Comparison of ENCODE assay signal across 9 mouse cellular contexts in the genomic region with DNA sequence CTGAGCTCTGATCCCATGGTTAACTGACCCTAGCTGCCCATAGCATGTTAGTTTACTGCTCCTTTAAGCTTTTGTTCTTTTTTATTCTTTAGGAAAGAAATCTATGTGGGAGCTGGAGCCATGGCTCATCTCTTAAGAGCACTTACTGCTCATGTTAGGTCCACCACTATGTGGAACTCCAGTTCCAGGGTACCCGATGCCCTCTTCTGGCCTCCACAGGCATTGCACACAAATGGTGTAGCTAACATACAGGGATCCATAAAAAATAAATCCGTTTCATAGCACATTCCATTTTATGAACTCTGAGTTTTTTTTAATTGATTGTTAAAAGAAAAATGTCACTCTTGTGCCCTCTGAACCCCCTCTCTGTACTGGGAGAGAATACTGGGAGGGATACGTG. TPM values are rescaled to one million over a fixed set of nuclear protein-coding genes. Genes with fewer than 3 reads are reported as not detected.
A peak's percentile ranks its signal among the peaks of the same experiment; 100 is the strongest.
DNase-seq lines count a peak whose midpoint lies in the region; ATAC-seq lines count a peak whose summit lies in the region.
"Had no signal": no experiment of that assay in that cellular context is flagged by ENCODE, and none has a peak within 500 bp of the region (broad histone marks: within the 10 kb centered on the region; RNA-seq: fewer than 3 reads in every experiment).

No protein-coding gene starts in this region.

- H3K4me1 ChIP-seq in forebrain, embryonic 11.5 days (replicated peaks; ENCODE audit: control insufficient read depth, insufficient read depth, low read length) = no peaks in the 10 kb centered on the region

- intact Hi-C loops in heart, postnatal 25 days (cut with DNase I) = loop anchor here (10.0 kb wide), 1 partner anchor 305 kb away; no protein-coding TSS in a partner anchor

- H3K4me3 ChIP-seq in forebrain, embryonic 11.5 days (ENCODE audit: low read depth, low read length) = no peak overlapping the region
- H3K4me3 ChIP-seq: neural tube, embryonic 13.5 days had no signal

- H3K36me3 ChIP-seq in forebrain, embryonic 11.5 days (ENCODE audit: control insufficient read depth, insufficient read depth, low read length) = no peaks in the 10 kb centered on the region
- H3K36me3 ChIP-seq: neural tube, embryonic 13.5 days had no signal

- H3K4me2 ChIP-seq in forebrain, embryonic 11.5 days (ENCODE audit: low read depth, low read length, severe bottlenecking) = no peak overlapping the region
- H3K4me2 ChIP-seq: neural tube, embryonic 13.5 days had no signal

- WGBS in forebrain, embryonic 11.5 days = 48% methylated on average over 3 of the region's 3 CpGs

- no peak overlapping the region for H3K27ac ChIP-seq in forebrain, embryonic 11.5 days (ENCODE audit: low read depth, low read length)
- H3K27ac ChIP-seq: neural tube, embryonic 13.5 days had no signal

- no peak for ATAC-seq in forebrain, embryonic 11.5 days (replicated peaks; ENCODE audit: low FRiP score)

- H3K27me3 ChIP-seq in forebrain, embryonic 11.5 days (ENCODE audit: control insufficient read depth, insufficient read depth, low read length) = no peaks in the 10 kb centered on the region

- DNase-seq in heart, postnatal 4 days = peak; percentile 63
- DNase-seq in heart, postnatal 25 days (ENCODE audit: low spot score) = no peak
- peak; percentile 33 to 69 for DNase-seq in spleen, postnatal 4 days (ENCODE audit: low spot score in 2 of 2)
- no peak for DNase-seq in spleen, postnatal 36 days (ENCODE audit: low spot score in 2 of 2)
- peak; percentile 36 for DNase-seq in forelimb bud, embryonic 11.5 days (ENCODE audit: low read depth, low spot score)
- DNase-seq in thymus, postnatal 0 days (ENCODE audit: low spot score) = peak; percentile 19
- DNase-seq in ovary, adult 18-20 months (ENCODE audit: low spot score) = no peak
- DNase-seq in forebrain, embryonic 11.5 days (ENCODE audit: low spot score) = no peak

- H3K9ac ChIP-seq in forebrain, embryonic 11.5 days (ENCODE audit: low read length) = no peak overlapping the region
- H3K9ac ChIP-seq: neural tube, embryonic 13.5 days had no signal

- H3K9me3 ChIP-seq in forebrain, embryonic 11.5 days (ENCODE audit: control insufficient read depth, low read length) = no peaks in the 10 kb centered on the region
- H3K9me3 ChIP-seq: neural tube, embryonic 13.5 days had no signal

RNA-seq across cellular contexts. Expression of a gene that starts 4.7 kb away (rescaled TPM):
- 10 to 100 TPM; 55.2 to 62.7 TPM for total RNA-seq in heart, postnatal 4 days (2021)
- 10 to 100 TPM; 68.1 to 79.0 TPM for total RNA-seq in heart, postnatal 25 days (2021)
- polyA plus RNA-seq in thymus, postnatal 0 days (2015; fragmentation: Nextera tagmentation; extraction: Ambion mirVana) = 13.7 and 17.7 TPM in 2 replicates
- 18.6 and 21.1 TPM in 2 replicates for polyA plus RNA-seq in forebrain, embryonic 11.5 days (2014; fragmentation: Nextera tagmentation; extraction: Ambion mirVana)

RNA-seq across cellular contexts. Expression of a gene that starts 24.3 kb away (rescaled TPM):
- total RNA-seq in heart, postnatal 4 days (2021) = 1 to 10 TPM; 6.8 to 8.0 TPM
- 10 to 100 TPM in 1 of 2 experiments, 1 to 10 TPM in 1; 9.6 to 11.2 TPM for total RNA-seq in heart, postnatal 25 days (2021)
- 0.36 and 0.47 TPM in 2 replicates for polyA plus RNA-seq in thymus, postnatal 0 days (2015; fragmentation: Nextera tagmentation; extraction: Ambion mirVana)
- polyA plus RNA-seq in forebrain, embryonic 11.5 days (2014; fragmentation: Nextera tagmentation; extraction: Ambion mirVana) = 2.2 and 2.5 TPM in 2 replicates

RNA-seq across cellular contexts. Expression of a gene that starts 33.5 kb away (rescaled TPM):
- not detected for total RNA-seq in heart, postnatal 4 days (2021)
- total RNA-seq in heart, postnatal 25 days (2021) = under 1 TPM in 1 of 2 experiments, not detected in 1; 0.11 TPM
- 0.14 and 0.26 TPM in 2 replicates for polyA plus RNA-seq in thymus, postnatal 0 days (2015; fragmentation: Nextera tagmentation; extraction: Ambion mirVana)
- polyA plus RNA-seq in forebrain, embryonic 11.5 days (2014; fragmentation: Nextera tagmentation; extraction: Ambion mirVana) = not detected in 2 replicates

Comparison
In these comparisons a context has a peak if more than half of its experiments do, and no peak if none do; other contexts are left out.
1. DNase-seq: peak in heart, postnatal 4 days (single experiment), spleen, postnatal 4 days (2 of 2), forelimb bud, embryonic 11.5 days (single experiment) and thymus, postnatal 0 days (single experiment); none in heart, postnatal 25 days (single experiment), spleen, postnatal 36 days (0 of 2), ovary, adult 18-20 months (single experiment) and forebrain, embryonic 11.5 days (single experiment).